7 mouse cellular contexts compared by ENCODE assay signal in genomic region chr5:129063792-129064087, GRCm38 (mm10). TPM values are rescaled to one million over a fixed set of nuclear protein-coding genes. Genes with fewer than 3 reads are reported as not detected.
DNase-seq lines count a peak whose midpoint lies in the region; ATAC-seq and TF ChIP-seq lines count a peak whose summit lies in the region.

No protein-coding gene starts in this region.

- ATAC-seq in lung, embryonic 16.5 days (ENCODE audit: low read depth): no peak
- ATAC-seq in forebrain, embryonic 15.5 days (replicated peaks): no peak
- ATAC-seq in limb, embryonic 11.5 days (ENCODE audit: insufficient number of reproducible peaks, low FRiP score, low TSS enrichment, low read depth): no peak
- ATAC-seq in stomach, embryonic 16.5 days (ENCODE audit: insufficient read depth, low FRiP score): no peak
- ATAC-seq in monocyte, adult 5-6 weeks (replicated peaks; ENCODE audit: insufficient number of reproducible peaks, low FRiP score, low TSS enrichment, poor library complexity, severe bottlenecking): no peak

- no peaks in the 10 kb centered on the region for H3K9me3 ChIP-seq in lung, embryonic 16.5 days (ENCODE audit: control insufficient read depth, low read length)
- H3K9me3 ChIP-seq in forebrain, embryonic 15.5 days: no peaks in the 10 kb centered on the region
- no peaks in the 10 kb centered on the region for H3K9me3 ChIP-seq in limb, embryonic 11.5 days (ENCODE audit: control insufficient read depth, low read length)
- no peaks in the 10 kb centered on the region for H3K9me3 ChIP-seq in stomach, embryonic 16.5 days (replicated peaks; ENCODE audit: control insufficient read depth, low read length)

- H3K4me1 ChIP-seq in lung, embryonic 16.5 days (replicated peaks; ENCODE audit: control insufficient read depth, insufficient read depth, low read length): peaks cover 3% of the 10 kb centered on the region; the same call in 1 of the 2 replicates
- no peaks in the 10 kb centered on the region for H3K4me1 ChIP-seq in lung, adult 2 months (ENCODE audit: control insufficient read depth, insufficient read depth, low read length)
- peaks cover 17% of the 10 kb centered on the region for H3K4me1 ChIP-seq in forebrain, embryonic 15.5 days
- peaks cover 4% of the 10 kb centered on the region for H3K4me1 ChIP-seq in limb, embryonic 11.5 days (ENCODE audit: control insufficient read depth, insufficient read depth, low read length)
- H3K4me1 ChIP-seq in stomach, embryonic 16.5 days (ENCODE audit: control insufficient read depth, insufficient read depth, low read length): 0 out of 2 replicates have a peak, but pooled peaks cover 3% of the 10 kb centered on the region

- no peaks in the 10 kb centered on the region for H3K36me3 ChIP-seq in lung, embryonic 16.5 days (ENCODE audit: control insufficient read depth, insufficient read depth, low read length)
- no peaks in the 10 kb centered on the region for H3K36me3 ChIP-seq in forebrain, embryonic 15.5 days
- no peaks in the 10 kb centered on the region for H3K36me3 ChIP-seq in limb, embryonic 11.5 days (ENCODE audit: control insufficient read depth, insufficient read depth, low read length)
- H3K36me3 ChIP-seq in stomach, embryonic 16.5 days (ENCODE audit: control insufficient read depth, insufficient read depth, low read length): no peaks in the 10 kb centered on the region

- H3K9ac ChIP-seq in lung, embryonic 16.5 days (ENCODE audit: low read length): no peak overlapping the region
- H3K9ac ChIP-seq in forebrain, embryonic 15.5 days (replicated peaks): no peak overlapping the region
- H3K9ac ChIP-seq in limb, embryonic 11.5 days (ENCODE audit: low read length): no peak overlapping the region
- no peak overlapping the region for H3K9ac ChIP-seq in stomach, embryonic 16.5 days (ENCODE audit: low read length)

- TF ChIP-seq POLR2A in lung, adult 2 months (IDR thresholded peaks at IDR 0.05; ENCODE audit: borderline replicate concordance, extremely low read depth, low read depth, low read length): no peak

- peak overlapping the region; percentile 26; the same call in 1 of the 2 replicates for H3K4me2 ChIP-seq in lung, embryonic 16.5 days (ENCODE audit: low read depth, low read length)
- H3K4me2 ChIP-seq in forebrain, embryonic 15.5 days (replicated peaks): peak overlapping the region; percentile 56
- peak overlapping the region; percentile 37; the same call in 1 of the 2 replicates for H3K4me2 ChIP-seq in limb, embryonic 11.5 days (ENCODE audit: low read depth, severe bottlenecking)
- H3K4me2 ChIP-seq in stomach, embryonic 16.5 days (ENCODE audit: low read depth, low read length): peak overlapping the region; percentile 43

- no peak overlapping the region for H3K27ac ChIP-seq in lung, embryonic 16.5 days (ENCODE audit: low read length)
- H3K27ac ChIP-seq in forebrain, embryonic 15.5 days (replicated peaks): no peak overlapping the region
- H3K27ac ChIP-seq in limb, embryonic 11.5 days (replicated peaks; ENCODE audit: low read depth, low read length): no peak overlapping the region
- no peak overlapping the region for H3K27ac ChIP-seq in stomach, embryonic 16.5 days (ENCODE audit: low read length)

- no peak for TF ChIP-seq CTCF in lung, adult 2 months (IDR thresholded peaks at IDR 0.05; ENCODE audit: insufficient read depth, low read length)

- no peak for DNase-seq in lung, adult 2 months
- DNase-seq in limb, embryonic 11.5 days (ENCODE audit: low spot score): no peak
- DNase-seq in urinary bladder, adult 2 months (ENCODE audit: low spot score): no peak

- WGBS in lung, embryonic 16.5 days: 35% methylated on average over 8 of the region's 8 CpGs
- 41% methylated on average over 8 of the region's 8 CpGs for whole genome bisulfite sequencing in lung, adult 2 months
- WGBS in forebrain, embryonic 15.5 days: 55% methylated on average over 8 of the region's 8 CpGs
- 50% methylated on average over 8 of the region's 8 CpGs for WGBS in limb, embryonic 11.5 days
- WGBS in stomach, embryonic 16.5 days: 43% methylated on average over 8 of the region's 8 CpGs

- no peak overlapping the region for H3K4me3 ChIP-seq in lung, embryonic 16.5 days (ENCODE audit: low read length)
- H3K4me3 ChIP-seq in lung, adult 2 months (replicated peaks; ENCODE audit: extremely low read depth, low read depth, low read length): no peak overlapping the region
- H3K4me3 ChIP-seq in forebrain, embryonic 15.5 days: peak overlapping the region; percentile 36; the same call in 1 of the 2 replicates
- H3K4me3 ChIP-seq in limb, embryonic 11.5 days (ENCODE audit: low read depth, low read length): no peak overlapping the region; the same call in 1 of the 2 replicates
- peak overlapping the region; percentile 26; the same call in 1 of the 2 replicates for H3K4me3 ChIP-seq in stomach, embryonic 16.5 days (replicated peaks; ENCODE audit: low read length)

- H3K27me3 ChIP-seq in lung, embryonic 16.5 days (ENCODE audit: control insufficient read depth, insufficient read depth, low read depth, low read length): peaks cover 5% of the 10 kb centered on the region
- 0 out of 2 replicates have a peak, but pooled peaks cover 6% of the 10 kb centered on the region for H3K27me3 ChIP-seq in forebrain, embryonic 15.5 days
- H3K27me3 ChIP-seq in limb, embryonic 11.5 days (ENCODE audit: control insufficient read depth, insufficient read depth, low read length): no peaks in the 10 kb centered on the region
- H3K27me3 ChIP-seq in stomach, embryonic 16.5 days (ENCODE audit: control insufficient read depth, insufficient read depth, low read length): peaks cover 3% of the 10 kb centered on the region; the same call in 1 of the 2 replicates

RNA-seq across cellular contexts. Expression of gene Adgrd1, which starts 32.8 kb away (rescaled TPM):
- 1.7 and 1.8 TPM in 2 replicates for polyA plus RNA-seq in lung, embryonic 16.5 days (2015; fragmentation: Nextera tagmentation; extraction: Ambion mirVana)
- 6.0 and 8.3 TPM in 2 replicates for polyA plus RNA-seq in lung, adult 2 months (2012; rRNA removed)
- 0.09 and 0.20 TPM in 2 replicates for polyA plus RNA-seq in forebrain, embryonic 15.5 days (2015; fragmentation: Nextera tagmentation; extraction: Ambion mirVana)
- not detected in 2 replicates for polyA plus RNA-seq in limb, embryonic 11.5 days (2014; fragmentation: Nextera tagmentation; extraction: Ambion mirVana)
- polyA plus RNA-seq in stomach, embryonic 16.5 days (2015; fragmentation: Nextera tagmentation; extraction: Ambion mirVana): 4.9 and 5.8 TPM in 2 replicates
- polyA plus RNA-seq in urinary bladder, adult 2 months (2012; rRNA removed): 43.0 and 78.3 TPM in 2 replicates
- total RNA-seq in monocyte, adult 5-6 weeks (2017): not detected in 3 replicates

RNA-seq across cellular contexts. Expression of gene Ran, which starts 43.9 kb away (rescaled TPM):
- polyA plus RNA-seq in lung, embryonic 16.5 days (2015; fragmentation: Nextera tagmentation; extraction: Ambion mirVana): 499 and 543 TPM in 2 replicates
- polyA plus RNA-seq in lung, adult 2 months (2012; rRNA removed): 35.5 and 43.2 TPM in 2 replicates
- 487 and 494 TPM in 2 replicates for polyA plus RNA-seq in forebrain, embryonic 15.5 days (2015; fragmentation: Nextera tagmentation; extraction: Ambion mirVana)
- polyA plus RNA-seq in limb, embryonic 11.5 days (2014; fragmentation: Nextera tagmentation; extraction: Ambion mirVana): 910 TPM in 2 replicates
- polyA plus RNA-seq in stomach, embryonic 16.5 days (2015; fragmentation: Nextera tagmentation; extraction: Ambion mirVana): 421 and 484 TPM in 2 replicates
- 85.8 and 88.0 TPM in 2 replicates for polyA plus RNA-seq in urinary bladder, adult 2 months (2012; rRNA removed)
- total RNA-seq in monocyte, adult 5-6 weeks (2017): 96.8 to 160 TPM (median 133 TPM) in 3 replicates

RNA-seq across cellular contexts. Expression of gene Stx2, which starts 55.4 kb away (rescaled TPM):
- polyA plus RNA-seq in lung, embryonic 16.5 days (2015; fragmentation: Nextera tagmentation; extraction: Ambion mirVana): 28.3 and 29.5 TPM in 2 replicates
- polyA plus RNA-seq in lung, adult 2 months (2012; rRNA removed): 21.3 and 26.9 TPM in 2 replicates
- 15.3 and 21.3 TPM in 2 replicates for polyA plus RNA-seq in forebrain, embryonic 15.5 days (2015; fragmentation: Nextera tagmentation; extraction: Ambion mirVana)
- polyA plus RNA-seq in limb, embryonic 11.5 days (2014; fragmentation: Nextera tagmentation; extraction: Ambion mirVana): 27.3 and 31.1 TPM in 2 replicates
- 27.8 and 30.6 TPM in 2 replicates for polyA plus RNA-seq in stomach, embryonic 16.5 days (2015; fragmentation: Nextera tagmentation; extraction: Ambion mirVana)
- 45.6 and 49.8 TPM in 2 replicates for polyA plus RNA-seq in urinary bladder, adult 2 months (2012; rRNA removed)
- total RNA-seq in monocyte, adult 5-6 weeks (2017): 19.9 to 45.5 TPM (median 22.5 TPM) in 3 replicates

Comparison
In these comparisons a context has a peak if more than half of its experiments do, and no peak if none do; other contexts are left out.
1. H3K4me3 ChIP-seq: peak in forebrain, embryonic 15.5 days (single experiment) and stomach, embryonic 16.5 days (single experiment); none in lung, embryonic 16.5 days (single experiment), lung, adult 2 months (single experiment) and limb, embryonic 11.5 days (single experiment).
2. Peak in every context shown above with its lines, with median percentiles within 50 percentile points of each other: H3K4me2 ChIP-seq.